Mouse (Mus musculus) macrophage (primary cell): ENCODE results near the gene Skint3. TPM values are rescaled to one million over a fixed set of nuclear protein-coding genes. Genes with fewer than 3 reads are reported as not detected.
"Not testable (repeated sequence)": the region's sequence is repeated elsewhere in the genome, so short reads cannot be mapped to it uniquely, and the experiment has no call there.

ENCODE experiments used
- H3K27ac ChIP-seq: fragments of 350-480 bp; formaldehyde crosslinking; 2 replicates; pipeline ENCODE4 v1.9.0; 2021
- H3K36me3 ChIP-seq: fragments of 350-480 bp; formaldehyde crosslinking; 2 replicates; pipeline ENCODE4 v1.9.0; 2021; ENCODE audit errors: inconsistent target
- H3K4me3 ChIP-seq: fragments of 350-480 bp; formaldehyde crosslinking; 2 replicates; pipeline ENCODE4 v1.9.0; 2021; ENCODE audit errors: inconsistent target
- H3K79me2 ChIP-seq: fragments of 350-480 bp; formaldehyde crosslinking; 2 replicates; pipeline ENCODE4 v1.9.0; 2021; ENCODE audit errors: inconsistent target
- WGBS: methylation state at CpG from one replicate; pipeline ENCODE4 v1.1.7; 2026; ENCODE audit warnings: inconsistent platforms; ENCODE audit not compliant: missing documents; 5-methylcytosine and 5-hydroxymethylcytosine counted together
- polyA plus RNA-seq: library from polyadenylated mRNA; stranded (reverse); fragments of 250-400 nt; gene quantifications from 3 replicates; pipeline ENCODE4 v1.2.4, GENCODE M21; 2018; ENCODE audit warnings: inconsistent platforms
- total RNA-seq, 78 experiments: library from RNA; depleted of rRNA; stranded (reverse); fragments of 250-400 nt; gene quantifications; 1 replicate in 9 of 78; 2 replicates in 24 of 78; 3 replicates in 43 of 78; 4 replicates in 2 of 78; pipeline ENCODE4 v1.2.4; 2018; ENCODE audit warnings: inconsistent platforms in 56 of 78

The Skint3 gene
- total RNA-seq (2018; cell fraction: chromatin; rRNA removed), result under 1 TPM in 3 of 26 experiments, not detected in 23; 0.20 to 0.37 (median 0.33) TPM
- total RNA-seq (2018; cell fraction: cytosol; rRNA removed), result under 1 TPM in 16 of 26 experiments, not detected in 10; 0.03 to 0.26 (median 0.13) TPM
- total RNA-seq (2018; cell fraction: nucleus; rRNA removed), result under 1 TPM in 9 of 26 experiments, not detected in 17; 0.10 to 0.69 (median 0.21) TPM
- polyA plus RNA-seq, result 0.27 to 0.40 TPM in 2 of 3 replicates, not detected in the other

DNA sequence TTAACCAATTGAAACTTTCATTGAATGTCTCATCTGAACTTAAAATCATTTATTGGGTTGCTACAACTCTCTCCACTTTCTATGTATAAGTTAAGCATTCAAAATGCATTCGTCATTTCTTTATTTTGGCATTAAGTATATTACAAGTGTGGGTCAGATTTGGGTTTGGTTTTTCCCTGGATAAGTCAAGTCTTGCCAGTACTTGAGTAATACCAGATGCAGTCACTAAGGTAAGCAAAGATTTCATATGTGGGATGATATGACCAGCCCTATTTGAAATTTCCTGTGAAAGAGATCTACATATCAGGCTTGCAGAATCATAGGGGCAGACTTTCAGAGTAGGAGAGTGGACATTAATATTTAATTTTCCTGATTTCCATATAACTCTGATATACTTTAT, at the start of gene Skint3:
Gene Skint3, plus strand, starts transcription at position 301 of the 400 bp plus-strand sequence.
- Histone ChIP-seq H3K79me2 (no peaks in the 10 kb centered on the region), H3K27ac (no peak within 1 kb of the TSS), H3K36me3 (no peaks in the 10 kb centered on the region), H3K4me3 (no peak within 1 kb of the TSS)
- 100% methylated on average over 1 of the region's 1 CpGs for WGBS

GRCm38 (mm10) chr4:112243416-112243815, 11.4 kb downstream of the Skint3 start:
- WGBS, result 36% methylated on average over 1 of the region's 1 CpGs
- H3K27ac ChIP-seq, result peak overlapping the region; percentile 38

GRCm38 (mm10) chr4:112243951-112244350, 11.9 kb downstream of the Skint3 start:
- Histone ChIP-seq H3K36me3 (no peaks in the 10 kb centered on the region), H3K79me2 (no peaks in the 10 kb centered on the region), H3K4me3 (no peak overlapping the region), H3K27ac (peak overlapping the region; percentile 38)
- WGBS, result 54% methylated on average over 3 of the region's 3 CpGs

More at GRCm38 (mm10) chr4:112243416-112243815, 11.4 kb downstream of the Skint3 start:
- H3K79me2 ChIP-seq, result no peaks in the 10 kb centered on the region
- H3K4me3 ChIP-seq, result no peak overlapping the region
- H3K36me3 ChIP-seq, result no peaks in the 10 kb centered on the region

DNA sequence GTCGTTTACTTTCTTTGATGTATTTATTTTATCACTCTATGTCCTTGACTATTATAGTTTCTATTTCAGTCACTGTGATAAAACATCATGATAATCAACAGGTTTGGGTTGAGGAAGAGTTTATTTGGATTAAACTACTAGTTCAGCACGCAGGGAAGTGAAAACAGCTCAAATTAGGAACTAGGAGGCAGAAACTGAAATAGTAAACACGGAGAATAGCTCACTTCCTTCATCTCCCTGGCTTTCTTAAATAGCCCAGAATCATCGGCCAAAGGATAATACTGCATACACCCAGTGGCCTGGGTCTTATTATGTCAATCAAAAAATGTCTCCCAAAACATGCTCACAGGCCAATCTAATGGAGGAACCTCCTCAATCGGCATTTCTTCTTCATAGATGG, 24.0 kb downstream of the Skint3 start:
- Histone ChIP-seq H3K79me2 (no peaks in the 10 kb centered on the region), H3K27ac (0 out of 2 replicates have a peak overlapping the region, but pooled peaks have one; percentile 17), H3K36me3 (no peaks in the 10 kb centered on the region), H3K4me3 (no peak overlapping the region)
- WGBS, result 46% methylated on average over 5 of the region's 5 CpGs

DNA sequence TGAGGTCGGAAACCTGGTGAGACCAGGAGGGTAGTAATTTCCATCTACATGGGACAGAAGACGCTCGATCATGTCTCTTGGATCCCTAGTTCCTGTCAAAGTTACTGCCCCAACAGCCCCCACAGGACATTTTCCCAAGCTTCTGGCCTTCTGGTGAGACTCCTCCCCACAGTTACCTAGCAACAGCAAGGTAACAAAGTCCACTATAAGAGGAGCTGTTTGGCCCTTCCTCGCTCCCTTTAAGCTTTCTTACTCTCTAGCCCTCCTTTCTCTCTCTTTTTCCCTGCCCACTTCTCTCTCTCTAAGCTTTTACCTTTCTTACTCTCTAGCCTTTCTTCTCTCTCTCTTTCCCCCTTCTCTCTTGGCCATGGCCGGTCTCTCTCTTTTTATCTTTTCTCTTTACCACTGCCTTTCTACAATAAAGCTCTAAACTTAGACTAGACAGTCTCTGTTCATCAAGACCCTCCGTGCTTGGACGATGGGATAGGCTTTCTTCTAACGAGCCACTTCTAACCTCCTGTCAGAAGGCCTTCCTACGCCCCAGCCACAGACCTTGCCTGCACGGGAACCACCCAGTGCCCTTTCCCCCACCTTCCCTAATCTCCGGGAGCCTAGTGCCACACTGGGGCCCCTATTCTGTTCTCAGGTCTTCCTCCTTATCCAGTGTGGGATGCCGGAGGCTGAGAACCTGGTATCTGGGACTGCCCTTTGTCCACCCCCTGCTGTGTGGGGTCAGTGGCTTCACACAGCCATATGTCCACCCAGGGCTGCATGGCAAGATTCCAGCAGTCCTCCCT, 55.3 kb downstream of the Skint3 start:
- WGBS, result 80% methylated on average over 12 of the region's 12 CpGs
- H3K4me3 ChIP-seq, result no peak overlapping the region
- no peak overlapping the region for H3K27ac ChIP-seq
- no peaks in the 10 kb centered on the region for H3K79me2 ChIP-seq
- H3K36me3 ChIP-seq, result no peaks in the 10 kb centered on the region

DNA sequence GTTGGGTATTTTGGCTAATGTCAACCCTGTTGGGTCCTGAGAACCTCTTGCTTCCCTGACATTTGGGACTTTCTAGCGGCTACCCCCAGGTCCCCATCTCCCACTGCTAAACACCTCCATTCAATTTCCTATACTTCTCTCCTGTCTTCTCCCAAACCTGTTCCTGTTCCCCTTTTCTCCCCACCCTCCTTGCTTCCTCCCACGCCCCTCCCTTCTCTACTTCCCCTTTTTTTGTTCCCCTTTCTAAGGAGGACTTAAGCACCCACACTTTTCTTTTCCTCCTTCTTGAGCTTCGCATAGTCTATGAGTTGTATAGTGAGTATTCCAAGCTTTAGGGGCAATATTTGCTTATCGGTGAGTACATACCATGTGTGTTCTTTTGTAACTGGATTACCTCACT, 56.4 kb downstream of the Skint3 start:
- 14% methylated on average over 4 of the region's 4 CpGs for WGBS
- H3K79me2 ChIP-seq, result no peaks in the 10 kb centered on the region

GRCm38 (mm10) chr4:112302305-112302704, 70.3 kb downstream of the Skint3 start:
- Histone ChIP-seq H3K27ac (no peak overlapping the region), H3K79me2 (no peaks in the 10 kb centered on the region), H3K36me3 (no peaks in the 10 kb centered on the region), H3K4me3 (no peak overlapping the region)
- WGBS, result 100% methylated on average over 1 of the region's 1 CpGs

More for the DNA sequence above, 56.4 kb downstream of the Skint3 start:
- no peak overlapping the region for H3K27ac ChIP-seq
- no peaks in the 10 kb centered on the region for H3K36me3 ChIP-seq
- H3K4me3 ChIP-seq, result no peak overlapping the region

GRCm38 (mm10) chr4:112302855-112303509, 70.9 kb downstream of the Skint3 start:
- 98% methylated on average over 3 of the region's 3 CpGs for WGBS
- Histone ChIP-seq H3K36me3 (no peaks in the 10 kb centered on the region), H3K79me2 (no peaks in the 10 kb centered on the region), H3K4me3 (no peak overlapping the region), H3K27ac (no peak overlapping the region)

DNA sequence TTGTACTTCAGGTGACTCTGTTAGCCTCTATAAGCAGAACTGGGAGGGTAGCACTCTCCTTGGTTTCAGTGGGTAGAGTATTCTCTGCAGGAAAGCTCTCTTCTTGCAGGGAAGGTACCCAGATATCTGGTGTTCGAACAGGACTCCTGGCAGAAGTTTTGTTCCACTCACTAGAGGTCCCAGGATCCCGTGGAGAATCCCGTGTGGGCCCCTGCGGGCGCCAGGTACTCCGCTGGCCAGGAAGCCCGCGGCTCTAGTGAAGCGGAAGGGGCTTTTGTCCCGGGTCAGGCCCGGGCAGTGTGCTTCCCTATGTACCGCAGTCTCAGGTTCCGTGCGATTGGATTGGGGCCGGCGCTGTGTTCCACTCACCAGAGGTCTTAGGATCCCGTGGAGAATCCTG, 117.1 kb downstream of the Skint3 start:
- H3K4me3 ChIP-seq, H3K27ac ChIP-seq, H3K36me3 ChIP-seq, H3K79me2 ChIP-seq: not testable (repeated sequence)
- 89% methylated on average over 11 of the region's 17 CpGs for WGBS

Other genes starting within 250 kb of the Skint3 start
- not detected in 3 replicates for gene Skint1, start 226.0 kb upstream of the Skint3 start, polyA plus RNA-seq
- not detected in 3 replicates for gene Skint4, start 160.2 kb upstream of the Skint3 start, polyA plus RNA-seq
- not detected in 3 replicates for gene Skint9, start 201.7 kb downstream of the Skint3 start, polyA plus RNA-seq